Mouse (Mus musculus): ENCODE measurements around the gene Cxcl1. TPM values are rescaled to one million over a fixed set of nuclear protein-coding genes. Genes with fewer than 3 reads are reported as not detected.

The Cxcl1 gene
- polyA plus RNA-seq, 1 experiment from 2014 or later = 0.42 TPM

- H3K4me2 ChIP-seq (ENCODE audit: low read length) = no peak overlapping the region
Observed at GRCm38 (mm10) chr5:90879307-90880014, 11.6 kb upstream of the Cxcl1 start.

GRCm38 (mm10) chr5:90880335-90880850, 10.6 kb upstream of the Cxcl1 start:
- Histone ChIP-seq H3K4me1 (ENCODE audit: control insufficient read depth in 2 of 2, insufficient read depth in 2 of 2, low read length in 2 of 2) (peaks cover 0 to 18% of the 10 kb centered on the region in 2 experiments; a peak in 3 of 4 replicates), H3K9ac (ENCODE audit: low read length) (no peak overlapping the region), H3K27me3 (ENCODE audit: control insufficient read depth, insufficient read depth, low read length) (no peaks in the 10 kb centered on the region), H3K9me3 (ENCODE audit: control insufficient read depth, low read length) (no peaks in the 10 kb centered on the region), H3K27ac (replicated peaks in 1 of 2; ENCODE audit: control insufficient read depth in 1 of 2, insufficient read depth in 1 of 2, low read depth in 2 of 2, low read length in 2 of 2) (no peak overlapping the region), H3K4me2 (ENCODE audit: low read length) (no peak overlapping the region), H3K36me3 (ENCODE audit: control insufficient read depth, insufficient read depth, low read length) (no peaks in the 10 kb centered on the region), H3K4me3 (ENCODE audit: control insufficient read depth in 1 of 2, insufficient read depth in 1 of 2, low read depth in 1 of 2, low read length in 2 of 2) (no peak overlapping the region)
- ATAC-seq (ENCODE audit: insufficient number of reproducible peaks, insufficient read depth, low FRiP score, low read depth) = no peak
- WGBS = 86% methylated on average over 7 of the region's 7 CpGs

More at GRCm38 (mm10) chr5:90879307-90880014, 11.6 kb upstream of the Cxcl1 start:
- Histone ChIP-seq H3K36me3 (ENCODE audit: control insufficient read depth, insufficient read depth, low read length) (no peaks in the 10 kb centered on the region), H3K27me3 (ENCODE audit: control insufficient read depth, insufficient read depth, low read length) (no peaks in the 10 kb centered on the region), H3K4me3 (ENCODE audit: control insufficient read depth in 1 of 2, insufficient read depth in 1 of 2, low read depth in 1 of 2, low read length in 2 of 2) (no peak overlapping the region), H3K27ac (replicated peaks in 1 of 2; ENCODE audit: control insufficient read depth in 1 of 2, insufficient read depth in 1 of 2, low read depth in 2 of 2, low read length in 2 of 2) (no peak overlapping the region), H3K4me1 (ENCODE audit: control insufficient read depth in 2 of 2, insufficient read depth in 2 of 2, low read length in 2 of 2) (peaks cover 0 to 10% of the 10 kb centered on the region in 2 experiments; a peak in 3 of 4 replicates), H3K9ac (ENCODE audit: low read length) (no peak overlapping the region), H3K9me3 (ENCODE audit: control insufficient read depth, low read length) (no peaks in the 10 kb centered on the region)
- ATAC-seq (ENCODE audit: insufficient number of reproducible peaks, insufficient read depth, low FRiP score, low read depth) = no peak
- 63% methylated on average over 3 of the region's 3 CpGs for WGBS

GRCm38 (mm10) chr5:90881021-90881420, 10.0 kb upstream of the Cxcl1 start:
- no peaks in the 10 kb centered on the region for H3K9me3 ChIP-seq (ENCODE audit: control insufficient read depth, low read length)
- no peak overlapping the region for H3K4me2 ChIP-seq (ENCODE audit: low read length)
- no peak overlapping the region for H3K27ac ChIP-seq (replicated peaks in 1 of 2; ENCODE audit: control insufficient read depth in 1 of 2, insufficient read depth in 1 of 2, low read depth in 2 of 2, low read length in 2 of 2)
- H3K27me3 ChIP-seq (ENCODE audit: control insufficient read depth, insufficient read depth, low read length) = no peaks in the 10 kb centered on the region
- ATAC-seq (ENCODE audit: insufficient number of reproducible peaks, insufficient read depth, low FRiP score, low read depth) = no peak
- no peak overlapping the region for H3K4me3 ChIP-seq (ENCODE audit: control insufficient read depth in 1 of 2, insufficient read depth in 1 of 2, low read depth in 1 of 2, low read length in 2 of 2)
- H3K9ac ChIP-seq (ENCODE audit: low read length) = no peak overlapping the region
- H3K4me1 ChIP-seq (ENCODE audit: control insufficient read depth in 2 of 2, insufficient read depth in 2 of 2, low read length in 2 of 2) = peaks cover 0 to 14% of the 10 kb centered on the region in 2 experiments; a peak in 2 of 4 replicates
- WGBS = 79% methylated on average over 4 of the region's 4 CpGs
- no peaks in the 10 kb centered on the region for H3K36me3 ChIP-seq (ENCODE audit: control insufficient read depth, insufficient read depth, low read length)

GRCm38 (mm10) chr5:90881682-90882081, 9.4 kb upstream of the Cxcl1 start:
- Histone ChIP-seq H3K36me3 (ENCODE audit: control insufficient read depth, insufficient read depth, low read length) (no peaks in the 10 kb centered on the region), H3K4me2 (ENCODE audit: low read length) (no peak overlapping the region), H3K9me3 (ENCODE audit: control insufficient read depth, low read length) (no peaks in the 10 kb centered on the region), H3K9ac (ENCODE audit: low read length) (no peak overlapping the region), H3K4me1 (ENCODE audit: control insufficient read depth in 2 of 2, insufficient read depth in 2 of 2, low read length in 2 of 2) (peaks cover 0 to 13% of the 10 kb centered on the region in 2 experiments; a peak in 2 of 4 replicates), H3K27ac (replicated peaks in 1 of 2; ENCODE audit: control insufficient read depth in 1 of 2, insufficient read depth in 1 of 2, low read depth in 2 of 2, low read length in 2 of 2) (no peak overlapping the region), H3K27me3 (ENCODE audit: control insufficient read depth, insufficient read depth, low read length) (no peaks in the 10 kb centered on the region), H3K4me3 (ENCODE audit: control insufficient read depth in 1 of 2, insufficient read depth in 1 of 2, low read depth in 1 of 2, low read length in 2 of 2) (no peak overlapping the region)
- ATAC-seq (ENCODE audit: insufficient number of reproducible peaks, insufficient read depth, low FRiP score, low read depth) = no peak
- 84% methylated on average over 5 of the region's 5 CpGs for WGBS

GRCm38 (mm10) chr5:90882146-90882545, 8.9 kb upstream of the Cxcl1 start:
- H3K9me3 ChIP-seq (ENCODE audit: control insufficient read depth, low read length) = no peaks in the 10 kb centered on the region
- H3K4me3 ChIP-seq (ENCODE audit: control insufficient read depth in 1 of 2, insufficient read depth in 1 of 2, low read depth in 1 of 2, low read length in 2 of 2) = no peak overlapping the region
- H3K4me2 ChIP-seq (ENCODE audit: low read length) = no peak overlapping the region
- H3K4me1 ChIP-seq (ENCODE audit: control insufficient read depth in 2 of 2, insufficient read depth in 2 of 2, low read length in 2 of 2) = peaks cover 0 to 10% of the 10 kb centered on the region in 2 experiments; a peak in 2 of 4 replicates
- WGBS = 87% methylated on average over 5 of the region's 5 CpGs
- H3K27me3 ChIP-seq (ENCODE audit: control insufficient read depth, insufficient read depth, low read length) = no peaks in the 10 kb centered on the region
- no peaks in the 10 kb centered on the region for H3K36me3 ChIP-seq (ENCODE audit: control insufficient read depth, insufficient read depth, low read length)
- H3K9ac ChIP-seq (ENCODE audit: low read length) = no peak overlapping the region
- H3K27ac ChIP-seq (replicated peaks in 1 of 2; ENCODE audit: control insufficient read depth in 1 of 2, insufficient read depth in 1 of 2, low read depth in 2 of 2, low read length in 2 of 2) = no peak overlapping the region
- ATAC-seq (ENCODE audit: insufficient number of reproducible peaks, insufficient read depth, low FRiP score, low read depth) = no peak

- Histone ChIP-seq H3K4me3 (ENCODE audit: control insufficient read depth in 1 of 2, insufficient read depth in 1 of 2, low read depth in 1 of 2, low read length in 2 of 2) (no peak overlapping the region), H3K27me3 (ENCODE audit: control insufficient read depth, insufficient read depth, low read length) (no peaks in the 10 kb centered on the region), H3K4me2 (ENCODE audit: low read length) (no peak overlapping the region), H3K36me3 (ENCODE audit: control insufficient read depth, insufficient read depth, low read length) (no peaks in the 10 kb centered on the region), H3K27ac (replicated peaks in 1 of 2; ENCODE audit: control insufficient read depth in 1 of 2, insufficient read depth in 1 of 2, low read depth in 2 of 2, low read length in 2 of 2) (no peak overlapping the region; a peak in 1 of 4 replicates), H3K4me1 (ENCODE audit: control insufficient read depth in 2 of 2, insufficient read depth in 2 of 2, low read length in 2 of 2) (peaks cover 0 to 15% of the 10 kb centered on the region in 2 experiments; a peak in 2 of 4 replicates), H3K9me3 (ENCODE audit: control insufficient read depth, low read length) (no peaks in the 10 kb centered on the region), H3K9ac (ENCODE audit: low read length) (no peak overlapping the region)
- 24% methylated on average over 2 of the region's 2 CpGs for WGBS
- ATAC-seq (ENCODE audit: insufficient number of reproducible peaks, insufficient read depth, low FRiP score, low read depth) = peak; percentile 59
Observed at GRCm38 (mm10) chr5:90884628-90885242, 6.3 kb upstream of the Cxcl1 start.

- WGBS = 78% methylated on average over 5 of the region's 5 CpGs
- no peak overlapping the region for H3K27ac ChIP-seq (replicated peaks in 1 of 2; ENCODE audit: control insufficient read depth in 1 of 2, insufficient read depth in 1 of 2, low read depth in 2 of 2, low read length in 2 of 2)
- no peak overlapping the region for H3K4me2 ChIP-seq (ENCODE audit: low read length)
- no peak overlapping the region for H3K9ac ChIP-seq (ENCODE audit: low read length)
- H3K4me1 ChIP-seq (ENCODE audit: control insufficient read depth in 2 of 2, insufficient read depth in 2 of 2, low read length in 2 of 2) = peaks cover 7 to 21% of the 10 kb centered on the region in 2 experiments
- H3K36me3 ChIP-seq (ENCODE audit: control insufficient read depth, insufficient read depth, low read length) = no peaks in the 10 kb centered on the region
- H3K9me3 ChIP-seq (ENCODE audit: control insufficient read depth, low read length) = no peaks in the 10 kb centered on the region
- H3K27me3 ChIP-seq (ENCODE audit: control insufficient read depth, insufficient read depth, low read length) = no peaks in the 10 kb centered on the region
- ATAC-seq (ENCODE audit: insufficient number of reproducible peaks, insufficient read depth, low FRiP score, low read depth) = no peak
- H3K4me3 ChIP-seq (ENCODE audit: control insufficient read depth in 1 of 2, insufficient read depth in 1 of 2, low read depth in 1 of 2, low read length in 2 of 2) = no peak overlapping the region
Observed at GRCm38 (mm10) chr5:90888661-90889060, 2.4 kb upstream of the Cxcl1 start.

Measured in heart, embryonic 14.5 days (tissue).